Mouse (Mus musculus) skeletal muscle tissue, adult 2 months (tissue): ENCODE results near the gene Efcab11.
"Not testable (repeated sequence)": the region's sequence is repeated elsewhere in the genome, so short reads cannot be mapped to it uniquely, and the experiment has no call there.

ENCODE experiments used
- DNase-seq: peaks from one replicate; pipeline ENCODE4 v3.0.0-alpha.2; 2012; ENCODE audit warnings: low read depth, low spot score

Gene Efcab11

DNA sequence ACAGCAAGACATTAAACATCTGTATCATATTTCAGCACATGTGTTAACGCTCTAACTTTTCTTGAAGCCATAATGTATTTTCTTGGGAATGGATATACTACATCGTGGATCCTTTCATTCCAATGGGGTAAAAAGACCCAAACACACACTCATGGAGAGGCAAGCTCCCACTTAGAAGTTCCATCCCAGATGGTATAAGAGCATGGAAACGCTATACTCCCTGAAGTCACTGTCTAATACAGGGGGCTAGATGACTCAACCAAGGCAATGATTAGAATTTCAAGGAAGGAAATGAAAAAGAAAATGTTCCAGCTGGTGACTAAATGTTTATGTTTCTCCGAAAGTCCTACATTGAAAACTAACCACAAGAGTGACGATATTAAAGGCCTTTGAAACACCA, 76.3 kb downstream of the Efcab11 start:
- DNase-seq: no peak

DNA sequence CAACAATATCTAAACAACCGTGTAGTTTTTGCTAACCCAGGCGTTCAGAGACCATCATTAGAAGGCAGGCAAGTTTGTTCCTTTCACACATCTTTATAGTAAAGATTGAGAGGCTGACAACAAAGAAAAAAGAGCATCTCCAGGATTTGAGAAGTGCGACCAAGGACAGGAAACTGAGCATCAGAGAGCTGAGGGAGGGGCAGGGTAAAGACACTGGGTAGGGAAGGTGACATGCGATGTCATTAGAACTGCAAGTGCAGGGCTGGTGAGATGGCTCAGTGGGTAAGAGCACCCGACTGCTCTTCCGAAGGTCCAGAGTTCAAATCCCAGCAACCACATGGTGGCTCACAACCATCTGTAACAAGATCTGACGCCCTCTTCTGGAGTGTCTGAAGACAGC, 77.5 kb downstream of the Efcab11 start:
- not testable (repeated sequence) for DNase-seq

DNA sequence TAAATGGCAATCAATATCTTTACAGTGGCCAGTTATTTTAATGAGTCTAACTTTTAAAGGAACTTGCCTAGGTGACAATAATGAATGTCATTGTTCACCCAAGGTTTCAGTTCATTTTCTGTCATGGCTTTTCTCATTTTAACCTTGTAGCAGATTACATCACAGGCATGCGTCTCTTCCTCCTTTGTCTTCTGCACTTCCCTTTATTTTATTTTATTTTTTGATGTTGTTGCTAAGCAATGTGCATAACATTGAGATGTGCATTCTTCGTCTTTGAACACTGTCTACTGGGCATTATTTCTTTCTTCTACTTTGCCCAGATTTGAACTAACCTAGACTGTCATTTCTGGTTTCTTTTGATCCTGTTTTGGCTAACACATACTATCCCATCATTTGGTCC, 88.3 kb downstream of the Efcab11 start:
- DNase-seq: no peak

DNA sequence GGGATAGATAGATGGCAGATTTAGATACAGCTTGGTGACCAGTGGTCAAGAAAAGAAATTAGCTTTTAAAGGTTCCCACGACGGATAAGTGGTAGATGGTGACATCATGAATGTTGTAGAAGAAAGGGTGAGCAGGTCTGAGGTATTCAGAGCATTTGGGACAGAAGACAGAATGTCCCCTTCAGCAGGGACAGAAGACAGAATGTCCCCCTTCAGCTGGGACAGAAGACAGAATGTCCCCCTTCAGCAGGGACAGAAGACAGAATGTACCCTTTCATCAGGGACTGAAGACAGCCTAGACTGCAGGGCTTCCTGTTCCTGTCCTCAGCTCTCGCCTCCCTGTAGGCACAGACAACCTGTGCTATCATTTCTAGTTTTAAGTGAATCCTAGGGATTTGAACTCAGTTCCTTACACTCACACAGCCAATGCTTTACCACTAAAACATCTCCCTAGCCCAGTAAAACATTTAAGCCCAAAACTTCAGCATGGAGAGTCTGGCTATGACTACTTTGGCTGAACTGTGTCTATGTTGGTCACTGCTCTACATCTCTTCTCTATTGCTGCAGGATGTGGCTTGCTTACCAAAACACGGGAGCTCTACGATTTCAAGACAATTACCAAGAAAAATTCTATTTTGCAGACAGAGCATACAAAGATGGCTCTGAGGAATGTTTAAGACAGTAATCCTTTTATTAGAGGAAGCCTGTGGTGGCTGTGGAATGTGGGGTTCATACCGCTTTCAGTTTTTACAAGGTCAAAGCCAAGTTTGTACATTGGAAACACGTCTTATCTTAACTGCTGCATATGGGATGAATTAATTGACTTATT, 89.2 kb downstream of the Efcab11 start:
- no peak for DNase-seq

DNA sequence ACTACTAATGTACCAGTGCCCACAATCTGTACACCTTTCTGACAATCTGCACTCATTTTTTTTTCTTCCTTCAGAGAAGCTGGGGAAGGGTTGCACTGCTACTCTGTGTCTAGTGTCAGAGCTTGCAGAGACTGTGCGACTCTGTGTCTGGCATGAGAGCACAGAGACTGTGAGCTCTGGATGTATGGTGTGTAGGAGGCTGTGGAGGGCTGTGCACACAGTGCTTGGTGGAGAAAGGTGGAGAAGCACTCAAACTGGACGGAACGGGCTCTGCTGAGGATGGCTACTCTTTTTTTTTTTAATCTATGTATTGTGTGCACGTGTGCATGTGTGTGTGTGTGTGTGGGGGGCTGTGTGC, 90.1 kb downstream of the Efcab11 start:
- DNase-seq: no peak

DNA sequence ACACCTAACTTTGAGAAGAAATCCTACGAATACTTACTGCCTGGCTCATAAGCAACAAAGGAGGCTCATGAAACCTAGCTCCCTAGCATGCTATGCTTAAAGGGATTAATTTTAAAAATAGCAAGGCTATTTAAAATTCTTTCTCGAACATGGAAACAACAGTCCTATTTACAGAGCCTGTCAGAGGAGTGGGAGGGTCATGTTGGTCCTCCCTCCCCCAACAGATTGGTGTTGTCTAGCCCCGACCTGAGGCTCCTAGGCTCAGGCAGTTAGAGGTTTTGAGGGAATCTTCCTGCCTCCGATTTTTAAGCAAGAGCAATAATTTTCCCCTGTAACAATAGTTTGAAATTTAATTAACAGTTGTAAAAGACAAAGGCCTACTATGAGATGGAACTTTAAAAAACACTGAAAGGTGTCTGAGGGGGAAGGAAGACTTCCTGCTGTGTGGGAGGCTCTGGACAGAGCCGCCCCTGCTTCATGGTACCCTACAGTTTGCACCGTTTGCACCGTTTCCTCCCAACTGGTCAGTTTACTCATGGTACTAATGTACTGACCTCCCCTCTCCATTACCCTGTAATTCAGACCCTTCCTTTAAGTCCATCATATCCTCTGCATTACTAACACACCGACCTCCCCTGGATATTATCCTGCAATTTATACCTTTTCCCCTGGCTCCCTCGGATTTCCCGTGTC, 90.6 kb downstream of the Efcab11 start:
- no peak for DNase-seq

DNA sequence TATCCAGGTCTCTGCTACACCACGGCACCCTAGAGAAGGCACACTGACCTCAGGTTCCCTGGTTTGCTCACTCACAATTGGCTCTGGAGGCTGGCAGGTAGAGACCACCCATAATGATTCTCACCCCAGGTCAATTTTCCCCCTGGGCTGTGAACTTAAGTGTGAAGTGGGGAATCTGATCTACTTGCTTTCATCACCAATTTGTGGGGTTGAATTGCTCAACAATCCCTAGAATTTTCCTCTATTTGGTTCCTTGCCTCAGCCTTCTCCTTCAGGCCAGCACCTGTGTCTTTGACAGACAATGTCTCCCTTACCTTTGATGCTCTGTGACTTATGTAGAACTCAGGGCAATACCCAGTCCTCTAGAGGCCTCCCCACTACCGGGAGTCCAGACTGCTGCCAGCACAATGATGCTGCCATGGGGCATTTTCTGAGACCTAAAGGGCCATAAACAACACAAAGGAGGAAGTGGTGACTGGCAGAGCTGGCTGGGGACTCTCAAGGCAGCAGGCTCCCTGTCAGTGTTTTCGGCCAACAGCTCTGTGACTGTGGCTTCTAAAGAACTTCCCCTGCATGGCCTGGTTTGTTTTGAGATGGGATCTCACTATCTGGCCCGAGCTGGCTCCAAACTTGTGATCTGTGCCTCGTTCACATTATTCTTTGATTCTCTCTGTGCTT, 94.8 kb downstream of the Efcab11 start:
- peak; percentile 29 for DNase-seq

DNA sequence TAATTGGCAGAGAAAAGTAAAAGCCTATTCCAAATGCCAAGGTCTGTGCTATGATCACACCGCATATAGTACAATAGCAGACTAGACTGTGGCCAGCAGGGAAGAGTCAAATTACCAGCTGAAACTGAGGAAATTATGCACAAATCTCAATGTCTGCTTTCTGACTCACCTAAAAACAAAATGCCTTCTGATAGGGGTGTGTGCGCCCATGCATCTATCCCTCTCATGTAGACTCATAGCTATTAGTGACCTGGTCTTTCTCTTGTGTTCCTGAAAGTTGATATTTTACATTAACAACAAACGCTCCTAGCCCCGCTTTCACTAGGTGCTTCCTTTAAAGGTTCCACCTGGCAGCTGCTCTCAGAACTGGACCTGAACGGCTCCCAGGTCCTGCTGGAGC, 102.5 kb downstream of the Efcab11 start:
- DNase-seq: no peak

DNA sequence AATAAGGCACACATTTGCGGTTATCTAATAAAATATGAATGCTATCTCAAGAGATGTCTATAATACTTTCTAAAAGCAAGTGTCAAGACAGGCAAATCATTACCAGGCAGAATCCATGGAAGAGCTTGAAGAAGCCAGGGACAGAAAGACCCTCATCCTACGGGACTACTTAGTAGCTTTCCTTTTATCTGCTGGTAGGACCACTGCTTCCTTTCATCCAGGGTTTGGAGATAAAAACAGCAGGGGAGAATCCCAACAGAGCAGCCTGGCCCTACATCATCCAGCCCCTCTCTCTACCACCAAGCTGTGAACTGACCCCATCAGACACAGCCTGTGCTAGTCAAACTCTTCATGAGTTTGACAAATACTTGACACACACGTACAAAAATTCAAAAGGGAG, 103.8 kb downstream of the Efcab11 start:
- DNase-seq: no peak

DNA sequence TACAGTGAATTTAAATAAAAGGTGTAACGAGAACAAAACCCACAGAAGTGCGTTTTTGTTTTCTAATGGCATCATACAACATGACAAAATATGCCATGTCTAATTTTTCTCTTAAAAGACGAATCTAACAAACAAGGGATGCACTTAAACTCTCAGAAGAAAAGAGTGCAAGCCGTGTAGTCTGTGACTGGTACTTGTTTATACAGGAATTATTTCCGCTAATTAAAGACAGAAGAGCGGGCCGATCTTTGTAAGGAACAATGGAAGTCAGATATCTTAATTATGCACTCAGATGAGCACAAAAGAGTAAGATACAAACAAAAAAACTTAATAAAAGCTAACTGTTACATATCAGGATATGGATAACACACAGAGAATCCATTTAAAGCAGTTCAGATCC, 104.3 kb downstream of the Efcab11 start:
- no peak for DNase-seq

DNA sequence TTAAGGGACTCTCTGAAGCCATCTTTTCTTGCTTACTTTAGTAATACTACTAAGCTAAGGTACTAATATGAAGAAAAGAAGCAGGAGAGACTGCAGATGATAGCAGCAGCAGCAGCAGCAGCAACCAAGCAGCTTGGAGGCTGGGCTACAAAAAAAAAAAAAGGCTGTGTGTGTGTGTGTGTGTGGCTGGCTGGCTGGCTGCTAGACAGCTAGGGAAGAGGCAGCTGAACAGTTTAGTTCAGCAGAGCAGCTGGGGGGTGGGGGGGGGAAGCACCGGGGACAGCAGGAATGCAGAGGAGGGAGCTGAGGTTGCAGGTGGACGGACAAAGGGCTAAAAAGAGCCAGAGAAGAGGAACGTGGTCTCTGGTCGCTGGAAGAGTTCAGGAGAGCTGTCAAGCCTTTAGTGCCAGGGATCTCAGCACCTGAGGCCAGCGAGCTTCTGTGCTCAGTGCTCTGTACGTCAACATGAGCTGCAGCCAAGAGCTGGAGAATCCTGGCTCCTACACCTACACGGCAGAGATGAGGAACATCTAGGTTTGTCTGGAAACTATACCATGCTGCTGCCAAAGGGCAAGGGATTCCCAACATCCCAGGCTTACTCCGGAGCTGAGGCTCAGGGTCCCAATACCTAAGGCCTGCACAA, 107.6 kb downstream of the Efcab11 start:
- no peak for DNase-seq

DNA sequence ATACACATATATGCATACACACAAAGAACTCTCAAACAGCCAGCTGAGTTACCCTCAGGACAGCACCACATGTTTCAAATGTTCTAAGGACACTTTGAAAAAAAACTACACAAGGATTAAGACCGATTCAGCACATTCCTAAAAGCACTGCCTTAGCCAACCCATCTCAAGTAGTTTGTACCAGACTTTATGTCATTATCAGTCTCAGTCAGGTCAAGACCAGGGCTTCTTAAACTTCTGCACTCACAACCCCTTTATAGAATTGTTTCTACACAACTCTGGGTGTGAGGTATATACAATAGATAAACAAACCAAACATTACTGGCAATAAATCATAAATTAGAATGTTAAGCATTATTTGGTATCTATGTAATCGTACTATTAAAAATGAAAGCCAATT, 109.4 kb downstream of the Efcab11 start:
- DNase-seq: no peak

DNA sequence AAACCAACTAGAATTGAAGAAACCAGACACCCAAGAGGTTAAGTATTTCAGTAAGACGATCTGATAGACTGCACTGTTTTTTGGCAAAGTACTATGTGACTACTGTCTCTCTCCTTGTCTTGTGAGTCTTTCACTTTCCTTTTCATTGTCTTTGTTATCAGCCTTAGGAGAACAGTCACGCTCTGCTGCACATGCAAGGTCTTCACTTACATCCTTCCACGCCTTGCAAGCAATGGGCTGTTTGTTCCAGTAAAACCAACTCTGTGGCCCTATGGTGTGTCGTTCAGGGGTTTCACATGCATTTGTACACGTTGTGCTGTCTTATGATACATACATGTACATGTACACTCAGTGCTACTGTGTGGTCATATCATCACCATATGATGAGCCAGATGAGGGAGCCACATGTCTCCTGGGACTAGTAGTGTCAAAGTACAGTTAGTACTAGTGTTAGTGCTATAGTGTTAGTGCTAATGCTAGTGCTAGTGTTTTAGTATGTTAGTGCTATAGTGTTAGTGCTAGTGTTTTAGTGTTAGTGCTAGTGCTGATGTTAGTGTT, 110.5 kb downstream of the Efcab11 start:
- DNase-seq: no peak

DNA sequence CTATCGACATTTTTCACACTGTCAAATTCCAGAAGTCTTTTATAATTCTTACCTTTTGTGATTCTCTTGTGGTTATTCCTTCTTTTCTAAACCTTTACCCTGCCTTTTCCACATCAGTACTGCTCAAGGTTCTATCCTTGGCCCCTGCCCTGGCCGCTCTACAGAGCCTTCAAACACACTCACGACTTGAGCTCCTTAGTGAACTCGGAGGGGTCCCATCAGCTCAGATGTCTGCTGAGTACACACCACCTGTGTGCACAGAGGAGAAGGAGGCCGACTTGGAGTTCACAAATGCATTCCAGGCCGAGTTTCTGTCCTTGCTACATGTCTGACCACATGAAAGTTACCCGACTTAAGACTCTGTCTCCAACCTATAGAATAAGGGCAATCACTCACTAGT, 113.2 kb downstream of the Efcab11 start:
- DNase-seq: no peak

DNA sequence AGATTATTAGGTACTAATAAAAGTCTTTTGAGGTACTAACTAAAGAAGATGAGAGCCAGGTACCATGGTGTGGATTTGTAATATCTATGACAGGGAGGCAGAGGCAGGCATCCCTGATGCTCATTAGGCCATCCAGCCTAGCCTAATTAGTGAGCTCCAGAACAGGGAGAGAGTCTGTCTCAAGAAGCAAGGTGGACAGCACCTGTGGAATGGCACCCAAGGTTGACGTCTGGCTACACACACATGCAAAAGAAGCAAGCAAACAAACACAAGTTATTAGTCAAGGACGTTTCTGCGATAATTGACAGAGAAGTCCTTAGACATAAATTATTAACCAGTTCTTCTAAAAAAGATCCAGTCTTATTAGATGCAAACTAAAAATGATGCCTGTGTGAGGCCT, 114.6 kb downstream of the Efcab11 start:
- DNase-seq: no peak

DNA sequence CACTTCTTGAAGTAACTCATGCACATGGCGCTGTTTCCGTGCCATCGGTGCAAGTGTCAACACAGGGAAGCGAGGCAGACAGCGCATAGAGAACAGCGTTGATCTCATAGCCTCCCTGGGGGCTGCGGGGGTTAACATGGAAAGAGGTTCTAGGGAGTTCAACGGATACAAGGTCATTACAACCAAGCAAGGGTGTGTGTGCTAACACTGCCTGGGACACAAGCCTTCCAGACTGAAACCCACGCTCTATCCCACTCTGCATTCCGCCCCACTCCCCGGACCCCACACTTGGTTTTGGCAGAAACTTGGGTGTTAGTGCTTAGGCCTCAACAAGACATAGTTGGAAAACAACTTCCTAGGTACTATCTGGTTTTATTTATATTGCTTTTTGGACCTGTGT, 116.5 kb downstream of the Efcab11 start:
- DNase-seq: no peak

DNA sequence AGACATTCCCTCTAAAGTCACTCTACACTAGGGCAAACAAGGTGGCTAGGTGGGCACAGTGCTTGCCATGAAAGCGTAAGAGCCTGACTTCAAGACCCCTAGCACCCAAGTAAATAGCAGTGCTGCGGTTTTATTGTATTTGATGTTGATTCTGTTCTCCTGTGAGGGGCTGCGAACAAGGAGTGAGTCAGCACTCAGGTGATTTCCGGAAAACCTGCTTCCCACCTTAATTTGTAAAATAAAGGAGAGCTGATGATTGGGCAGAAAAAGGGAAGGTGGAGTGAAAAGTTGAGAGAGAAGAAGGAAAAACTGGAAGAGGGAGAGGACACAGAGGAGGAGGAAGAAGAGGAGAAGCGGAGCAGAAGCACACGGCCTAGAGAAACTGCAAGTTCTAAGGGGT, 118.3 kb downstream of the Efcab11 start:
- no peak for DNase-seq

DNA sequence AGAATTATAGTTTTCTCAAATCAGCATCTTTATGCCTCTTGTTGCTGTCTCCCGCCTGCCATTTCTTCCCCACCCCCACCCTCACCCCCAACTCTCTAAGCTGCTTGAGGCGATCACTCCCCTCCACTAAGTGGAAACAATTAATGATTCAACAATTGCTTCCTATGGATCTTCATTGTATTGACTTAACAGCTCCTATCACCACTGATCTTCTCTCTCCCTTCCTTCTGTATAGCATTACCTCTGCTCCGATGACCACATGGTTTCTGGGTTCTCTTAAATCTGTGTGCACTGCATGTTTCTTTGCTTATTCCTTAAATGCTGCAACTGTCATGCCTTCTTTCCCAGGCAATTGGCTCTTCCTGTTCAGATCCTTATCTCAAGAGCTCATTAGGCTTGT, 120.2 kb downstream of the Efcab11 start:
- no peak for DNase-seq

DNA sequence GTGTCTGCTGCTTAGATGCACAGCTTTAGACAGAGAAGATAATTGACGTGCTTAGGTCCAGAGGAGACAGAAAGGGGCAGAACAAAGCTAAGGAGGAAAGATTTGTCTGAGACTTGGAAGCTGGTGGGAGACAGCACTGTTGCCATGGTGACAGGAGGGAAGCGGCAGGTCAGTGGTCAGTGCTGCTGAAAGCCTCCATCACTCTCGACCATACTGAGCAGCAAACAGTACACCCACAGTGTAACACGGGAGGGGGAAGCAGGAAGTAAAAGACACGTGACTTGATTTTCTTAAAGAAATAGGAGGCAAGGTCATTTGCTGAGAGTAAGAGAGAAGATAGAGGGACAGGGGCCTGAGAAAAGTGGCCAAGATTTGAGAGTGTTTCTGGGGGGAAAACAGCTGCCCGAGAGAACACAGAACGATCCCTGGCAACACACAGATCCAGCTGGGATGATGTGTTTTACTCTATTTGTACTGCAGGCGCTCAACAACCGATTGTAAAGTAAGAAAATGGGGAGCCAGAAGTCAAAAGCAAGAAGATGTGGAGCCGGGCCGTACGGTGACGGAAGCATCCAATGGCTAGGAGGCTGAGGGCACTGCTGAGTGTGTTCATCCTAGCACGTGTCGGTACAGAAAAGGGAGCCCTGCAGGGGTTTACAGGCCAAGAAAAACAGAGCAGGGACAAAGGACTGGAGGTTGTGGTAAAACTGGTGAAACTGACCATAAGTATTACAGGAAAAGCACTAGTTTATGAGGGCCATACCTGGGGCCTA, 126.3 kb downstream of the Efcab11 start:
- DNase-seq: peak; percentile 26

DNA sequence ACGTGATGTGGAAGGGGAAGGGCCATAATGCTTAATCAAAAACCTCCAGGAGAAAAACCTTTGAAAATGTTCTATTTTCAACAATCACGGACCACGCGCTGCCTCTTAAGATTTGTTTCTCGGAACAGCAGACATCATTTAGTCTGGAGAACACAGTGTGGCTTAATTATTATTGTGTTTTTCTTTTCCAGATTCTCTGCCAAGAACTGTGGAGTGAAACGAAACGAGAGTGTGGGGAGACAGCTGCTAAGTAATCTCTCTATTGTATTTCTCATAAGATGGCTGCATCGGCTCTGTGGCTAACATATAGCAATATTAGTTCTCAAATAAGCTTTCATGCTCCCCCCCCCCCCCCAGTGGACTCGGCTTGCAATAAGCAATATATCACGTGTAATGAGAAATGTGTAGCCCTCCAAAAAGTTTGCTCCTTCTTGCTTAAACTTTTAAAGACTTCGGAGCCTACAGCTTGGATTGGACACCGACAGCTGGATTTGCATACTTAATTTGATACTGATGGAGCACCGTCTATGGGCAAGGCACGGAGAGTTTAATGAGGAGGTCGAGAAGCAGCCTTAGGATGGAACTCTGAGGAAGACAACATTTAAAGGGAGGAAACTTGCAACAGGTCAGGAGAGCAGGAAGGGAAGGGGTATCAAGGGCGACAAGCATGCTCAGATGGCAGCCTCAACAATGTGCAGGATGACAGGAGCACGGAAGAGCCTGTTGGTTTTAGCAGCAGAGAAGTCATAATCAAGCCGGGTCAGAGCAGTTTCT, 127.1 kb downstream of the Efcab11 start:
- no peak for DNase-seq
